Mouse (Mus musculus) liver, postnatal 0 days (tissue): ENCODE data around the gene Rflnb.

Experiments
- CTCF ChIP-seq: sonication (generic); IDR thresholded peaks from 2 replicates; pipeline ENCODE4 v1.5.1; 2016; ENCODE audit warnings: antibody characterized with exemption, low read depth
- EP300 ChIP-seq: IDR thresholded peaks from 2 replicates; pipeline ENCODE4 v1.6.1; 2016; ENCODE audit warnings: antibody characterized with exemption, low read depth, mild to moderate bottlenecking

DNA sequence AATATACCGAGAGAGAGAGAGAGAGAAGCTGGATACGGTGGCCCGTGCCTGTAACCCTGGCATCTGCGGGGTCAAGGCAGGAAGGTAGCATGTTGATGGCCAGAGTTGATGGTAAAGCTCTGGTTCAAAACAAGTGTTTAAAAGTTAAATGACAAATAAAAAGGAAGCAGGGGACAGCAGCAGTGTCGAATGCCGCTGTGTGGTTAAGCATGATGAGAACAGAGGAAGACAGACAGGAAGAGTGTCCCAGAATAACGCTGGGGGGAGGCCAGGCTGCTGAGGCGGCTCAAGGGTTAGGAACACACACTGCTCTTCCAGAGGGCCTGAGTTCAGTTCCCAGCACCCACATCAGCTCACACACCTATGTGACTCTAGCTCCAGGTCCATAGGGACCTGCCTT lies 35.1 kb downstream of the Rflnb start:
- no peak for TF ChIP-seq CTCF
- TF ChIP-seq EP300 = no peak
